Mouse (Mus musculus) colon, adult 2 months (tissue): ENCODE measurements around the gene Zscan26. TPM values are rescaled to one million over a fixed set of nuclear protein-coding genes. Genes with fewer than 3 reads are reported as not detected.

Experiments used
- polyA plus RNA-seq: library from polyadenylated mRNA; depleted of rRNA; stranded (reverse); fragments of >200 nt; gene quantifications from 2 replicates; pipeline ENCODE4 v1.2.3, GENCODE M21; 2012; rRNA removed

The Zscan26 gene
- polyA plus RNA-seq, result 5.5 and 6.3 TPM in 2 replicates

DNA sequence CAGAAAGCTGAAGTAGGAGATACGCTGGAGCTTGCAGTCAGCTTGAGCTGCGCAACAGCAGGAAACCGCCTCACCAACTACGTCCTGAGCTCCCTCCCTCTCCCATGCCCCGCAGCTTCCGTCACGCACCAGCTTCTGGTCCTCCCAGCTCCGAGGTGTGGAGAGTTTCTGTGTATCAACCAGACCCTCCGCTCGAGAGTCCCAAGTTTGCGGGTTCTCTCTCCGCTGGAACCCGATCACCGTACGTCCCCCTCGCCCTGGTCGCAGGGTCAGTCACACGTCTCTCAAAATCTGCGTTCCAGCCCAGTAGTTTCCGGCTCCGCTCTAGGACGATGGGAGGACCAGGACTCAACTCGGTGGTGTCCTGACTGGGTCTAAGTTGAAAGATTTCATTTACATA, at the start of gene Zscan26:
Gene Zscan26, minus strand, starts transcription at position 282 of the 400 bp plus-strand sequence.

DNA sequence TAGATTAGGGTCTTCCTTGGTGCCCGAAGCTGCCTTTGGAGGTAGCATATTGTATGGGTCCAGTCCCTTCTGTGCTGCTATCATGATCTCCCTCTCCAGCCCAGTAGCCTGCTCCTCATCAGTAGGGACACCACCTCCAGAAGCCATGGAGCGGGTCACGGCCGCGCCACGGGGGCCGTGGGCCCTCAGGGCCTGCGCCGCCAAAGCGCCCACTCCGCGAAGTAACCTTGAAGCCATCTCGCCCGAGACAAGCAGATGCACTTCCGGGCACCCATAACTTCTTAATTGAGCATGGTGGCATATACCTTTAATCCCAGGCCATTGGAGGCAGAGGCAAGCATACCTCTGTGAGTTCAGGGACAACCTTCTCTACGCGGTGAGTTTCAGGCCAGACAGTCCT, 47.7 kb upstream of the Zscan26 start, which contains the start of gene Gm11273:
Gene Gm11273, minus strand, starts transcription at position 237 of the 400 bp plus-strand sequence.

DNA sequence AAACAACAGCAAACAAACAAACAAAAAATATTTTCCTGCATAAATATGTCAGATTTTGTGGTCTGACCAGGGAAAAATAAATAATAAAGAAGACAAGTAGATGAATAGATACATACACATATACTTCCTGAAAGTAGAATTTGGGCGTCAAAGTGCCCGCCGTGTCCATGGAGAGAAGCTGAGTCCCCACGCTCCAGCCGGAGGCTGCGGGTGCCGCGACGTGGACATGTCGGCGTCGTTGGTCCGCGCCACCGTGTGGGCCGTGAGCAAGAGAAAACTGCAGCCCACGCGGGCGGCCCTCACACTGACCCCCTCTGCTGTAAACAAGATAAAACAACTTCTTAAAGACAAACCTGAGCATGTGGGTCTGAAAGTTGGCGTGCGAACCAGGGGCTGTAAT, 41.5 kb upstream of the Zscan26 start, which contains the start of gene AK157302:
Gene AK157302, plus strand, starts transcription at position 144 of the 400 bp plus-strand sequence.

DNA sequence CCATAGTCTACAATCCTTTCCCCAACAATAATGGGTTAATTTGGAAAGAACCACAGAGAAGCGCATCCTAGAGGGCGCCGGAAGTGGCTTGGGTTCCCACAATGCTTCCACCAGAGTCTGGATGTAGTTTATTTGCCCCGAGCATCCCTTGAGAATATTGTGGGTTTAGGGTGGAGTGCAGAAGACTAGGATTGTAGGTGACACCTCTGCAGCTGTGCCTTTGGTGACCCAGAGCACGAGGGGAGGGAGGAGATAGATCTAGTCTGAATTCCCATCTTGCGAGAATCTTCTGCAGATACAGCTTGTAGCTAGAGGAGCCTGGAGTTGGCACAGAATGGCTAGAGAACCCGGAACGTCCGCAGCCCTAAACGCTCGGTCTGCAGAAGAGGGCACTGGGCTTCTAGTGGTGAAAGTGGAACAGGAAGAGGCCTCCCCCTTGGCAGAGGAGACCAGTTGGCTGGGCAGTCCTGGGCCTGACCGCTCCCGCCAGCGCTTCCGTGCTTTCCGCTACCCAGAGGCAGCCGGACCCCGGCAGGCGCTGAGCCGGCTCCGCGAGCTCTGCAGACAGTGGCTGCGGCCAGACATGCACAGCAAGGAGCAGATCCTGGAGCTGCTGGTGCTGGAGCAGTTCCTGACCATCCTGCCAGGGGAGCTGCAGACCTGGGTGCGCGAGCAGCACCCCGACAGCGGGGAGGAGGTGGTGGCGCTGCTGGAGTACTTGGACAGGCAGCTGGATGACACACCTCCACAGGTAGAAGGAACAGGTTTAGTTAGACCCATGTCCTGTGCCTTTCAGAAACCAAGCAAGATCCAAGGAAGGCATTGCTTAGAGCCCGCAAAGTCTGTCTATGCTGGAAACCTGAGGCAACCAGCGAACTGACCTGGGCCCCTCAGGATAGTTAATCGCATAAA, 25.5 kb upstream of the Zscan26 start, which contains the start of the genes Zkscan4 and Gm10065:
Gene Zkscan4, plus strand, starts transcription at position 149 of the 912 bp plus-strand sequence.
Gene Gm10065, minus strand, starts transcription at position 683 of the 912 bp plus-strand sequence.

DNA sequence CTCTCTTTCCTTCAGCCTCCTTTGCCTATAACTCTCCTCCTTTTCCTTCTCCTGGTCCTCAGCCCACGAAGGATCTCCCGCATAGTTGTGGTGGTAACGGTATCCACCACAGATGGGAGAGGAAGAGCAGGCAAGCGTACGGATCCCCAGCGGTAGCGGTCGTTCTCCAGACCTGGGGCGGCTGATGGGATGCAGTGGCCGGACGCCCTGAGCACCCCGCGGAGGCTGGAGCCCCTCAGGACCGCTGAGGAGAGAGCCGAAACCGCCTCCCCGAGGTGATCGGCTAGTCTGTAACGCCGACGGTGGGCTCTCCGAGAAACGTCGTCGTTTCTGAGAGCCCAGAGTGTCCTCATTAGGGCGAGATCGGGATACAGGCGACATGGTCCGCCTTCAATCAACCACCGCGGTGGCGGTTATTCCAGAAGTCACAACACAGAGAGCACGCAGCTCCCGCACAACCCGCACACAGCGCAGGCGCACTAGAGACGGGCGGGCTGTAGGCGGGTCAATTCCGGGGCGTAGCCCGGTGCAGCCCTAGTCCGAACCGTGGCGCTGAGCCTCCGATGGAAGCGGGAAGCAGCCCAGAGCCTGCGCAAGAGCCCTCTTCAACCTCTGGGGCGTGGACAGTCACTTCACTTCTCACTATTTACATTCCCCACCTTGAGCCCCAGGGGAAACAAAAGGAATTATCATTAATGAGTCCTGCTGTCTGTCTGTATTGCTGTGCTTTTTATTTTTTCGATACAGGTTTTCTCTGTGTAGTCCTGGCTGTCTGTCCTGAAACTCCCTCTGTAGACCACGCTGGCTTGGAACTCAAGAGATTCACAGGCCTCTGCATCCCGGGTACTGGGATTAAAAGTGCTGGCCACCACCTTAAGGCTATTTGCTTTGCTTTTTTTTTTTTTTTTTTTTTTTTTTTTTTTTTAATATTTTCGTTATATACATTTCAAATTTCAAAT, 14.8 kb upstream of the Zscan26 start, which contains the start of gene Nkapl:
Gene Nkapl, minus strand, starts transcription at position 449 of the 959 bp plus-strand sequence.

DNA sequence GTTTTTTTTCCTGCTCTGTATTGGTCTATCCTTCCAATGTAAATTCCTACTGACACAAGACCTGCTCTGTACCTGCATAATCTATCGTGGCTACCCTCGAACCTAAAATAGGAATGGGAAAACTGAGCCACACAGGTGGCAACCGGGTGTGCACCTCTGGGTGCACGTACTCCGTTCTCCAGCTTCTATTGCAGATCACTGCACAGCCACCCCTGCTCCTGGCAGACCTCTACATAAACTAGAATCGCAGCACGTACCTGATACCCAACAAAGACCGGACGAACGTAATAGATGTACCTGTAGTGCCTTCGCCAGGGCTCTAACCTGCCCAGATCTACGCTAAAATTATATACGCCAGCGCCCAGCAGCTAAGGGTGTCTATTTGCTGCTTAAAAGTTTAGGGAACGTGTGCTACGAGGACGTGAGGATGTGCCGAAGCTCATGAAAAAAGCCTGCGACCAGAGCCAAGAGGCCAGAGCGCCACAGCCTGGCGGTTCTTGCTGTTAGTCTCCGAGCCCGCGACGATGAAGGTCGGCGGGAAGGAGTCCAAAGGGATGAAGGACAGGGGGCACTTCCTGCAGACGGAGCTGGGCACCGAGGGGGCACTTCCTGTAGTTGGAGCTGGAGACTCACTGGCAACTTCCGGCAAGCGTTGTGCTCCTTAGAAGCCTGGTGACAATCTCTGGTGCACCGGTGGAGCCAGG, 12.9 kb downstream of the Zscan26 start, which contains the start of gene Pgbd1:
Gene Pgbd1, minus strand, starts transcription at position 556 of the 704 bp plus-strand sequence.

DNA sequence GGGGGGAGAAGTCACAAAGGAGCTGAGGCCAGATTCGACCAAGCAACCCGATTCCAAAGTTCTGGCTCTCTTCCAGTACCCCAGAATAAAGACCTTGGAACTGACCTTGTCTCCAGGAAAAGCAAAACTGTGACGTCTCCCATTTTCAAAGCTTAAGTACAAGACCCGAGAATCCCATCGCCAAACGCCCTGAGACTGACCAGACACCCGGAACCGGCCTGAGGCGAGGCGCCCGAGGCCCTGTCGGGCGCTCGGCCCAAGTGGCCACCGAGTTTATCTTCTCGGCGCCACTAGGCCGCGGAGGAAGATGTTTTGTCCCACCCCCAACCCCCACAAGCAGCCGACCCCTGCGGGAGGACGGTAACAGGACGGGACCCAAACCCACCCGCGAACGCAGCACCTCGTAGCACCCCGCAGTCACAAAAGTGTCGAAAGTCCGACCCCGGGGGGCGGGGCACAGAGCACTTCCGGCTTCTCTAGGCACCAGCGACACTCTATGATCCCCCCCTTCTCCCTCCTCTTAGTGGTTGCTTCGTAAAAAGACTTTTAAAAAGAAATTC, 51.2 kb downstream of the Zscan26 start, which contains the start of gene Zkscan3:
Gene Zkscan3, minus strand, starts transcription at position 469 of the 560 bp plus-strand sequence.

Other genes with a start within 250 kb of the Zscan26 start
- not detected in 2 replicates for gene Gpx5, start 161.0 kb downstream of the Zscan26 start, polyA plus RNA-seq
- gene Gpx6, start 141.6 kb downstream of the Zscan26 start, polyA plus RNA-seq, result not detected in 2 replicates
- gene Olfr1367, start 106.8 kb downstream of the Zscan26 start, polyA plus RNA-seq, result not detected in 2 replicates
- gene Zscan12, start 90.9 kb downstream of the Zscan26 start, polyA plus RNA-seq, result 0.37 and 0.41 TPM in 2 replicates
- 17.4 and 19.1 TPM in 2 replicates for gene Zkscan3, start 51.0 kb downstream of the Zscan26 start, polyA plus RNA-seq
- gene Pgbd1, start 12.7 kb downstream of the Zscan26 start, polyA plus RNA-seq, result 0.19 and 0.25 TPM in 2 replicates
- 0.24 and 0.31 TPM in 2 replicates for gene Nkapl, start 14.8 kb upstream of the Zscan26 start, polyA plus RNA-seq
- 0.27 and 0.69 TPM in 2 replicates for gene Zkscan4, start 25.2 kb upstream of the Zscan26 start, polyA plus RNA-seq
- gene Gm10065, start 25.7 kb upstream of the Zscan26 start, polyA plus RNA-seq, result not detected in 2 replicates
- gene AK157302, start 41.5 kb upstream of the Zscan26 start, polyA plus RNA-seq, result 0.09 and 0.13 TPM in 2 replicates
- gene Gm11273, start 47.7 kb upstream of the Zscan26 start, polyA plus RNA-seq, result 18.9 and 28.5 TPM in 2 replicates
- gene Zkscan8, start 77.4 kb upstream of the Zscan26 start, polyA plus RNA-seq, result 0.98 and 1.7 TPM in 2 replicates
- not detected in 2 replicates for gene Olfr1366, start 89.1 kb upstream of the Zscan26 start, polyA plus RNA-seq
- not detected in 2 replicates for gene Olfr1535, start 106.2 kb upstream of the Zscan26 start, polyA plus RNA-seq
- not detected in 2 replicates for gene Olfr1364, start 128.0 kb upstream of the Zscan26 start, polyA plus RNA-seq
- gene Olfr1362, start 160.3 kb upstream of the Zscan26 start, polyA plus RNA-seq, result not detected in 2 replicates
- gene Olfr11, start 188.8 kb upstream of the Zscan26 start, polyA plus RNA-seq, result not detected in 2 replicates
- gene Olfr1361, start 209.7 kb upstream of the Zscan26 start, polyA plus RNA-seq, result not detected in 2 replicates
- gene Olfr1360, start 223.7 kb upstream of the Zscan26 start, polyA plus RNA-seq, result not detected in 2 replicates
- not detected in 2 replicates for gene Olfr1359, start 244.4 kb upstream of the Zscan26 start, polyA plus RNA-seq